Mouse (Mus musculus) MEL (cell line): ENCODE measurements around the gene Gpr3. TPM values are rescaled to one million over a fixed set of nuclear protein-coding genes. Genes with fewer than 3 reads are reported as not detected.
A peak's percentile ranks its signal among the peaks of the same experiment; 100 is the strongest.

Experiments
- DNase-seq: peaks from one replicate; pipeline ENCODE4 v3.0.0; 2011; ENCODE audit warnings: low read depth, low spot score
- H3K27ac ChIP-seq: 2 replicates; pipeline ENCODE4 v1.5.1; 2012; ENCODE audit warnings: low read depth, mild to moderate bottlenecking, control low read depth, low read length, moderate library complexity; ENCODE audit not compliant: control insufficient read depth
- H3K27me3 ChIP-seq, 2 experiments: fragments of 150-350 bp in 1 of 2; sonication (generic) in 1 of 2; 2 replicates each; pipeline ENCODE4 v1.6.1; 2012; ENCODE audit warnings: low read length in 2 of 2, mild to moderate bottlenecking in 2 of 2, improper control_type of control experiment in 1 of 2, moderate library complexity in 1 of 2; ENCODE audit not compliant: insufficient read depth in 2 of 2, control insufficient read depth in 1 of 2
- H3K36me3 ChIP-seq, 2 experiments: 2 replicates each; pipeline ENCODE4 v1.6.1; 2012 to 2014; ENCODE audit warnings: low read length in 2 of 2, improper control_type of control experiment in 1 of 2, inconsistent platforms in 1 of 2, mild to moderate bottlenecking in 1 of 2; ENCODE audit not compliant: insufficient read depth in 2 of 2, control insufficient read depth in 1 of 2
- H3K4me1 ChIP-seq, 2 experiments: fragments of 150-350 bp in 1 of 2; sonication (generic) in 1 of 2; 2 replicates each; pipeline ENCODE4 v1.6.1; 2012; ENCODE audit warnings: low read length in 2 of 2, improper control_type of control experiment in 1 of 2, mild to moderate bottlenecking in 1 of 2; ENCODE audit not compliant: insufficient read depth in 2 of 2, control insufficient read depth in 1 of 2
- H3K4me3 ChIP-seq, 2 experiments: fragments of 150-350 bp in 1 of 2; sonication (generic) in 1 of 2; 2 replicates each; pipeline ENCODE4 v1.5.1; 2012; ENCODE audit warnings: low read depth in 2 of 2, low read length in 2 of 2, mild to moderate bottlenecking in 2 of 2, moderate library complexity in 2 of 2, control low read depth in 1 of 2, improper control_type of control experiment in 1 of 2; ENCODE audit not compliant: control insufficient read depth in 1 of 2, insufficient read depth in 1 of 2
- H3K79me2 ChIP-seq: 2 replicates; pipeline ENCODE4 v1.6.1; 2012; ENCODE audit warnings: mild to moderate bottlenecking, low read length, moderate library complexity; ENCODE audit not compliant: control insufficient read depth, poor library complexity, insufficient read depth
- H3K9ac ChIP-seq: 2 replicates; pipeline ENCODE4 v1.6.1; 2012; ENCODE audit warnings: low read depth, mild to moderate bottlenecking, control low read depth, low read length, moderate library complexity; ENCODE audit not compliant: control insufficient read depth, poor library complexity, severe bottlenecking
- H3K9me3 ChIP-seq: fragments of 150-350 bp; sonication (generic); replicated peaks from 2 replicates; pipeline ENCODE4 v1.6.1; 2012; ENCODE audit warnings: mild to moderate bottlenecking, low read length, improper control_type of control experiment, moderate library complexity; ENCODE audit not compliant: insufficient read depth
- ELF1 ChIP-seq: IDR thresholded peaks from 2 replicates; pipeline ENCODE4 v1.6.1; 2014; ENCODE audit warnings: low read depth, mild to moderate bottlenecking, inconsistent platforms, low read length, improper control_type of control experiment, moderate library complexity
- EP300 ChIP-seq, 2 experiments: IDR thresholded peaks; 2 replicates each; pipeline ENCODE4 v1.6.1; 2011; ENCODE audit warnings: improper control_type of control experiment in 2 of 2, low read length in 2 of 2, low read depth in 1 of 2, mild to moderate bottlenecking in 1 of 2
- HCFC1 ChIP-seq: IDR thresholded peaks from 2 replicates; pipeline ENCODE4 v1.6.1; 2012; ENCODE audit warnings: low read depth, mild to moderate bottlenecking, inconsistent platforms, low read length, improper control_type of control experiment, moderate library complexity
- MEF2A ChIP-seq: IDR thresholded peaks from 2 replicates; pipeline ENCODE4 v1.6.1; 2014; ENCODE audit warnings: low read depth, mild to moderate bottlenecking, inconsistent platforms, low read length, improper control_type of control experiment; ENCODE audit not compliant: poor library complexity, insufficient replicate concordance, severe bottlenecking; ENCODE audit errors: extremely low read depth
- MXI1 ChIP-seq: IDR thresholded peaks from 2 replicates; pipeline ENCODE4 v1.6.1; 2011; ENCODE audit warnings: mild to moderate bottlenecking, low read depth, low read length, improper control_type of control experiment
- MYB ChIP-seq: IDR thresholded peaks from 2 replicates; pipeline ENCODE4 v1.6.1; 2011; ENCODE audit warnings: mild to moderate bottlenecking, low read depth, low read length, improper control_type of control experiment
- NELFE ChIP-seq: IDR thresholded peaks from 2 replicates; pipeline ENCODE4 v1.6.1; 2011; ENCODE audit warnings: low read depth, low read length, improper control_type of control experiment
- NRF1 ChIP-seq: IDR thresholded peaks from 2 replicates; pipeline ENCODE4 v1.6.1; 2014; ENCODE audit warnings: low read depth, mild to moderate bottlenecking, inconsistent platforms, low read length, improper control_type of control experiment, moderate library complexity; ENCODE audit not compliant: poor library complexity, insufficient read depth, severe bottlenecking
- RAD21 ChIP-seq: IDR thresholded peaks from 2 replicates; pipeline ENCODE4 v1.6.1; 2011; ENCODE audit warnings: mild to moderate bottlenecking, low read depth, low read length, improper control_type of control experiment
- RCOR1 ChIP-seq: IDR thresholded peaks from 2 replicates; pipeline ENCODE4 v1.6.1; 2012; ENCODE audit warnings: low read depth, mild to moderate bottlenecking, inconsistent platforms, low read length, improper control_type of control experiment
- TBP ChIP-seq: IDR thresholded peaks from 2 replicates; pipeline ENCODE4 v1.8.0; 2011; ENCODE audit warnings: low read depth, low read length, improper control_type of control experiment
- TCF12 ChIP-seq: IDR thresholded peaks from 2 replicates; pipeline ENCODE4 v1.6.1; 2014; ENCODE audit warnings: low read depth, mild to moderate bottlenecking, inconsistent platforms, low read length, improper control_type of control experiment, moderate library complexity
- USF2 ChIP-seq, 2 experiments: IDR thresholded peaks; 2 replicates each; pipeline ENCODE4 v1.6.1; 2011 to 2012; ENCODE audit warnings: improper control_type of control experiment in 2 of 2, low read length in 2 of 2, borderline replicate concordance in 1 of 2, inconsistent platforms in 1 of 2, low read depth in 1 of 2, mild to moderate bottlenecking in 1 of 2; ENCODE audit not compliant: insufficient read depth in 1 of 2
- ZMIZ1 ChIP-seq: IDR thresholded peaks from 2 replicates; pipeline ENCODE4 v1.6.1; 2012; ENCODE audit warnings: low read depth, mild to moderate bottlenecking, inconsistent platforms, low read length, improper control_type of control experiment, moderate library complexity
- polyA plus RNA-seq, 2 experiments: library from polyadenylated mRNA; stranded (reverse) in 1 of 2; unstranded in 1 of 2; fragments of >175 nt in 1 of 2; fragments of >200 nt in 1 of 2; gene quantifications; 2 replicates each; pipeline versions ENCODE4 v1.2.1 to v1.2.4; 2012; ENCODE audit warnings: low replicate concordance in 2 of 2, low read depth in 1 of 2; ENCODE audit not compliant: insufficient read length in 2 of 2, insufficient read depth in 1 of 2, missing spikeins in 1 of 2
- total RNA-seq: library from RNA; depleted of rRNA; stranded (reverse); fragments of 300-350 nt; gene quantifications from 2 replicates; pipeline ENCODE4 v1.2.3, GENCODE M21; 2012

Gpr3 gene
- total and polyA plus RNA-seq, 3 experiments = 0.08 to 0.35 TPM; not detected in 1

DNA sequence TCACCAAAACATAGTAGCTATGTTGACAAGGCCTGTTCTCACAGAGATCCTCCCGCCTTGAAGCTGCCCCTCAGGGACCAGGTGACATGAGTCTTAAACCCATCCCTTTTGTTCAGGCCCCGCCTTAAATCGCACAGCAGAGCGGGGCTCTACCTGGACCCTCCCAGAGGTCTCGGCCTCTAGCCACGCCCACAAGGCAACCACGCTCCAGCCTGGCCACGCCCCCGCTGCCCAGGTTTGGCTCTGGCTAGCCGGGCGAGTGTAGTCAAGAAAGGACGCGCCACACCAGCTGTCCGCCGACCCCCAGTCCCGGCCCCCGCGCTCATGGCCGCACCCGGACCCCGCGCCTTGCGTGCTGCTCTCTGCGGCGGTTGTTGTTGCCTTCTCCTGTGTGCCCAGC, 8.3 kb upstream of the Gpr3 start:
- Histone ChIP-seq H3K4me3 (no peak overlapping the region), H3K9me3 (no peaks in the 10 kb centered on the region), H3K79me2 (no peaks in the 10 kb centered on the region), H3K27ac (no peak overlapping the region), H3K4me1 (peaks cover 10 to 19% of the 10 kb centered on the region in 2 experiments), H3K27me3 (no peaks in the 10 kb centered on the region)
- DNase-seq = no peak
- TF ChIP-seq HCFC1 (no peak), NRF1 (no peak), MEF2A (no peak), ZMIZ1 (no peak), USF2 (IDR thresholded peaks at IDR 0.05; ENCODE audit: borderline replicate concordance in 1 of 2, insufficient read depth in 1 of 2, low read depth in 1 of 2, low read length in 2 of 2) (no peak), ELF1 (no peak), MXI1 (no peak), EP300 (IDR thresholded peaks at IDR 0.05; ENCODE audit: low read depth in 1 of 2, low read length in 2 of 2) (no peak), NELFE (no peak)
- TF ChIP-seq, all 39 proteins: peak for 0
- H3K36me3 ChIP-seq = peaks cover 0 to 14% of the 10 kb centered on the region in 2 experiments; a peak in 2 of 4 replicates
- H3K9ac ChIP-seq = no peak overlapping the region

DNA sequence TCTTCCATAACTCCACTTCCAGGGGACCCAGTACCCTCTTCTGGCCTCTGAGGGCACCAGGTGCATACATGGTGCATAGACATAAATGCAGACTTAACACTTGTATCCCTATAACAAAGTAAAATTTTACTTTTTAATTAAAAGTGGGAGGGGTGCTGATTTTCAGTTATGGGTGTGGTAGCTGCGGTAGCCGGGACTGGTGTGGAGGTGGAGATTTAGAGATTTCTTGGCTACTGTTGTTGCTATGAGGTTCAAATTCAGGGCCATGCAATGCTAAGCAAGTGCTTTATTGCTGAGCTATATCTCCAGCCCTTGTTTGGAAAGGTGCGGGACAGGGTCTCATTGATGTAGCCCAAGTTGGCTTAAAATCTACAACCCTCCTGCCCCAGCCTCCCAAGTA, 6.4 kb upstream of the Gpr3 start:
- Histone ChIP-seq H3K27me3 (no peaks in the 10 kb centered on the region), H3K4me1 (peaks cover 10 to 19% of the 10 kb centered on the region in 2 experiments), H3K9ac (0 out of 2 replicates have a peak overlapping the region, but pooled peaks have one; percentile 23), H3K79me2 (no peaks in the 10 kb centered on the region), H3K4me3 (no peak overlapping the region), H3K9me3 (no peaks in the 10 kb centered on the region), H3K27ac (peak overlapping the region; percentile 24; the same call in 1 of the 2 replicates), H3K36me3 (peaks cover 0 to 14% of the 10 kb centered on the region in 2 experiments; a peak in 2 of 4 replicates)
- DNase-seq = peak; percentile 44
- peak; percentile 29 to 76; a peak in 2 of 4 replicates for TF ChIP-seq EP300 (IDR thresholded peaks at IDR 0.05; ENCODE audit: low read depth in 1 of 2, low read length in 2 of 2)
- TF ChIP-seq MYB = 0 out of 2 replicates have a peak, but pooled peaks have one; percentile 58
- TF ChIP-seq TCF12 = no peak
- TF ChIP-seq TBP = no peak
- TF ChIP-seq RCOR1 = peak; percentile 74; the same call in 1 of the 2 replicates
- TF ChIP-seq ZMIZ1 = no peak
- TF ChIP-seq RAD21 = no peak
